Mouse (Mus musculus): ENCODE measurements around the gene Sdsl.
"Not testable (repeated sequence)": the region's sequence is repeated elsewhere in the genome, so short reads cannot be mapped to it uniquely, and the experiment has no call there.

Gene Sdsl

GRCm38 (mm10) chr5:120502675-120503143 lies 30.1 kb upstream of the Sdsl start:
- Histone ChIP-seq H3K27me3 (ENCODE audit: control insufficient read depth, insufficient read depth, low read length, poor library complexity, severe bottlenecking) (no peaks in the 10 kb centered on the region), H3K36me3 (ENCODE audit: control insufficient read depth, insufficient read depth, low read length, poor library complexity, severe bottlenecking) (no peaks in the 10 kb centered on the region)
- no peak for DNase-seq (ENCODE audit: low read depth, low spot score)

GRCm38 (mm10) chr5:120502147-120502621 lies 29.6 kb upstream of the Sdsl start:
- H3K36me3 ChIP-seq (ENCODE audit: control insufficient read depth, insufficient read depth, low read length, poor library complexity, severe bottlenecking), result no peaks in the 10 kb centered on the region
- no peaks in the 10 kb centered on the region for H3K27me3 ChIP-seq (ENCODE audit: control insufficient read depth, insufficient read depth, low read length, poor library complexity, severe bottlenecking)
- no peak for DNase-seq (ENCODE audit: low read depth, low spot score)

GRCm38 (mm10) chr5:120500609-120501008 lies 28.0 kb upstream of the Sdsl start:
- not testable (repeated sequence) for H3K27me3 ChIP-seq (ENCODE audit: control insufficient read depth, insufficient read depth, low read length, poor library complexity, severe bottlenecking); H3K36me3 ChIP-seq (ENCODE audit: control insufficient read depth, insufficient read depth, low read length, poor library complexity, severe bottlenecking)
- DNase-seq (ENCODE audit: low read depth, low spot score), result peak; percentile 22

DNA sequence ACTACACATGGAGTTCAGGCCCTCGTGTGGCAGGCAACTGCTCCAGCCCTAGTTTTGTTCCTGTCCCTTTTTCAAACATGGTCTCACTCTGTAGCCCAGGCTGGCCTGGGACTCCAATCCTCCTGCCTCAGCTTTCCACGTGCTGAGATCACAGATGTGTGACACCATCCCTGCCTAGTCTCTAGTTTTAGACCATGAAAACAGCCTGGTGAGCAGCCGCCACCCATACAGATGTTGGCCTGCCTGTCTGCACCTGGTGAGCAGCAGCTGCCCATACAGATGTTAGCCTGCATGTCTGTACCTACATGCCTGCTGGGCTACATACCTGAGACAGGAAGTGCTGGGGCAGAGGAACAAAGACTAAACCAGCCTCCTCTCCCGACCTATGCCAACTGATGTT lies 26.6 kb upstream of the Sdsl start:
- Histone ChIP-seq H3K27me3 (ENCODE audit: control insufficient read depth, insufficient read depth, low read length, poor library complexity, severe bottlenecking) (no peaks in the 10 kb centered on the region), H3K36me3 (ENCODE audit: control insufficient read depth, insufficient read depth, low read length, poor library complexity, severe bottlenecking) (no peaks in the 10 kb centered on the region)
- DNase-seq (ENCODE audit: low read depth, low spot score), result no peak

- DNase-seq (ENCODE audit: low read depth, low spot score), result no peak
- H3K36me3 ChIP-seq (ENCODE audit: control insufficient read depth, insufficient read depth, low read length, poor library complexity, severe bottlenecking), result no peaks in the 10 kb centered on the region; the same call in 1 of the 2 replicates
- no peaks in the 10 kb centered on the region for H3K27me3 ChIP-seq (ENCODE audit: control insufficient read depth, insufficient read depth, low read length, poor library complexity, severe bottlenecking)
Measured at GRCm38 (mm10) chr5:120497071-120497470, 24.5 kb upstream of the Sdsl start.

- Histone ChIP-seq H3K27me3 (ENCODE audit: control insufficient read depth, insufficient read depth, low read length, poor library complexity, severe bottlenecking) (no peaks in the 10 kb centered on the region), H3K36me3 (ENCODE audit: control insufficient read depth, insufficient read depth, low read length, poor library complexity, severe bottlenecking) (no peaks in the 10 kb centered on the region; the same call in 1 of the 2 replicates)
- peak; percentile 67 for DNase-seq (ENCODE audit: low read depth, low spot score)
Measured at GRCm38 (mm10) chr5:120495703-120496226, 23.2 kb upstream of the Sdsl start.

GRCm38 (mm10) chr5:120495064-120495702 lies 22.6 kb upstream of the Sdsl start:
- Histone ChIP-seq H3K27me3 (ENCODE audit: control insufficient read depth, insufficient read depth, low read length, poor library complexity, severe bottlenecking) (no peaks in the 10 kb centered on the region), H3K36me3 (ENCODE audit: control insufficient read depth, insufficient read depth, low read length, poor library complexity, severe bottlenecking) (no peaks in the 10 kb centered on the region; the same call in 1 of the 2 replicates)
- DNase-seq (ENCODE audit: low read depth, low spot score), result no peak

- Histone ChIP-seq H3K27me3 (ENCODE audit: control insufficient read depth, insufficient read depth, low read length, poor library complexity, severe bottlenecking) (no peaks in the 10 kb centered on the region), H3K36me3 (ENCODE audit: control insufficient read depth, insufficient read depth, low read length, poor library complexity, severe bottlenecking) (no peaks in the 10 kb centered on the region; the same call in 1 of the 2 replicates)
- DNase-seq (ENCODE audit: low read depth, low spot score), result no peak
Measured at GRCm38 (mm10) chr5:120493873-120494395, 21.3 kb upstream of the Sdsl start.

GRCm38 (mm10) chr5:120493440-120493839 lies 20.8 kb upstream of the Sdsl start:
- no peak for DNase-seq (ENCODE audit: low read depth, low spot score)
- H3K27me3 ChIP-seq (ENCODE audit: control insufficient read depth, insufficient read depth, low read length, poor library complexity, severe bottlenecking), result no peaks in the 10 kb centered on the region

DNA sequence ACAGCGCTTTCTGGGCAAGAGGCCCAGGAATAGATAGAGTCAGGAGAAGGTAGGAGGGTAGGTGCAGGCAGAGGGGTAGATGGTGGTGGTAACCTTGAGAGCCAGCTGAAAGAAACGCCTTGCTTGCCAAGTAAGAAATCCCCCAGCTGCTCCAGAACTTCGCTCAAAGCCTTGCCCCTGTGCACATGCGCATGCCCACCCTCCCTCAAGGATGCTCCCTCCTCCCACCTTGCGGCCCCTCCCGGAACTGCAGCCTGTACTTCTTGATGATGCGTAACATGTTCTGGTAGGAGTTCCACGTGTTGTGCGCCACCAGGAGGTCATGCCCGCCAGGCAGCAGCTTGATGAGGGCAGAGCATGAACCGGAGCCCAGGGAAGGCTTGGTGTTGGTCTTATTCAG lies 19.8 kb upstream of the Sdsl start:
- Histone ChIP-seq H3K27me3 (ENCODE audit: control insufficient read depth, insufficient read depth, low read length, poor library complexity, severe bottlenecking) (no peaks in the 10 kb centered on the region), H3K36me3 (ENCODE audit: control insufficient read depth, insufficient read depth, low read length, poor library complexity, severe bottlenecking) (no peaks in the 10 kb centered on the region; the same call in 1 of the 2 replicates)
- DNase-seq (ENCODE audit: low read depth, low spot score), result no peak

More at GRCm38 (mm10) chr5:120493440-120493839, 20.8 kb upstream of the Sdsl start:
- H3K36me3 ChIP-seq (ENCODE audit: control insufficient read depth, insufficient read depth, low read length, poor library complexity, severe bottlenecking), result no peaks in the 10 kb centered on the region; the same call in 1 of the 2 replicates

- Histone ChIP-seq H3K36me3 (ENCODE audit: control insufficient read depth, insufficient read depth, low read length, poor library complexity, severe bottlenecking) (no peaks in the 10 kb centered on the region; the same call in none of the 2 replicates), H3K27me3 (ENCODE audit: control insufficient read depth, insufficient read depth, low read length, poor library complexity, severe bottlenecking) (no peaks in the 10 kb centered on the region)
- DNase-seq (ENCODE audit: low read depth, low spot score), result no peak
Measured at GRCm38 (mm10) chr5:120490679-120491192, 18.1 kb upstream of the Sdsl start.

DNA sequence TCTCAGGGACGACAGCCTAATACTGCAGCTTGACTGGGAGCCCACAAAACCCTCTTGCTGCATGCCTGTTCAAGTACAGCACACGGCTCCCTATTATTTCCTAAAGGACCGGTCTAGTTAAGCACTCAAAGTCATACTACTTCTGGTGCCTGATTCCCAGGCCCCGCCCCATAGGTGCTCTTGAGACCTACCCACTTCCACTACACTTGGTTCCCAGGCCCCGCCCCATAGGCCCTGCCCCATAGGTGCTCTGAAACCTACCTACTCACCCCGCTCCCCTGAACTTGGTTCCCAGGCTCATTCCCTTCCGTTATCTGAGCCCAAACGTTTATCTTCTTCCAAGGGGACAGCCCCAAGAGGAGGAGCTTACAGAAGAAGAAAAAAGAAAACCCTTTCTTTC lies 15.2 kb upstream of the Sdsl start:
- no peak for DNase-seq (ENCODE audit: low read depth, low spot score)
- Histone ChIP-seq H3K36me3 (ENCODE audit: control insufficient read depth, insufficient read depth, low read length, poor library complexity, severe bottlenecking) (peaks cover 4% of the 10 kb centered on the region), H3K27me3 (ENCODE audit: control insufficient read depth, insufficient read depth, low read length, poor library complexity, severe bottlenecking) (no peaks in the 10 kb centered on the region)

DNA sequence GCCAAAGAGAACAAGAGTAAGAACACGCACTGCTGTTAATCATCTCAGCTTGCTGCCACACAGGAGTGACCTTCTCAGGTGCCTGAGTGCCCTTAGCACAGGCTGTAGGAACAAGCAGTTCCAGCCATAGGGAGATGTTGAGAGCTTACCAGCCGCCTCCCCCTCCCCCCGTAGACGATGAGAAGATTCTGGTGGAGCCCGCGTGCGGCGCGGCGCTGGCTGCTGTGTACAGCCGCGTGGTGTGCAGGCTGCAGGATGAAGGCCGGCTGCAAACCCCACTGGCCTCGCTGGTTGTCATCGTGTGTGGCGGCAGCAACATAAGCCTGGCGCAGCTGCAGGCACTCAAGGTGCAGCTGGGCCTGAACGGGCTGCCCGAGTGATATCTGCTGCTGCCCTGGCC lies 10.8 kb upstream of the Sdsl start:
- no peak for DNase-seq (ENCODE audit: low read depth, low spot score)
- peaks cover 4% of the 10 kb centered on the region for H3K36me3 ChIP-seq (ENCODE audit: control insufficient read depth, insufficient read depth, low read length, poor library complexity, severe bottlenecking)
- no peaks in the 10 kb centered on the region for H3K27me3 ChIP-seq (ENCODE audit: control insufficient read depth, insufficient read depth, low read length, poor library complexity, severe bottlenecking)

- no peaks in the 10 kb centered on the region for H3K27me3 ChIP-seq (ENCODE audit: control insufficient read depth, insufficient read depth, low read length, poor library complexity, severe bottlenecking)
- DNase-seq (ENCODE audit: low read depth, low spot score), result no peak
- H3K36me3 ChIP-seq (ENCODE audit: control insufficient read depth, insufficient read depth, low read length, poor library complexity, severe bottlenecking), result peaks cover 4% of the 10 kb centered on the region
Measured at GRCm38 (mm10) chr5:120481205-120481604, 8.6 kb upstream of the Sdsl start.

DNA sequence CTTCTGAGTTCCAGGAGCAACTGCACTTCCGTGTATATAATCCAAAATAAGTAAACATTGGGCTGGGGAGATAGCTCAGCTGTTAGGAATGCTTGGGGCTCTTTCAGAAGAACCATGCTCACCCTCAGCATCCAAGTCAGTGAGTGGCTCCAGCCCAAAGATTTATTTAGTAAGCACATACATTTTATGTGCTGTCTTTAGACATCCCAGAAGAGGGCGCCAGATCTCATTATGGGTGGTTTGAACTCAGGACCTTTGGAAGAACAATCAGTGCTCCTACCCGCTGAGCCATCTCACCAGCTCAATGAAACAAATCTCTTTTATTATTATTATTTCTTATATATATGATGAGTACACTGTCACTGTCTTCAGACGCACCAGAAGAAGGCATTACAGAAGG lies 6.9 kb upstream of the Sdsl start:
- H3K27me3 ChIP-seq (ENCODE audit: control insufficient read depth, insufficient read depth, low read length, poor library complexity, severe bottlenecking), result no peaks in the 10 kb centered on the region
- DNase-seq (ENCODE audit: low read depth, low spot score), result peak; percentile 55
- H3K36me3 ChIP-seq (ENCODE audit: control insufficient read depth, insufficient read depth, low read length, poor library complexity, severe bottlenecking), result no peaks in the 10 kb centered on the region; the same call in 1 of the 2 replicates
